Mouse (Mus musculus) olfactory bulb, adult 2 months (tissue): Measurements from ENCODE around the gene Gm3435.
"Not testable (repeated sequence)": the region's sequence is repeated elsewhere in the genome, so short reads cannot be mapped to it uniquely, and the experiment has no call there.

ENCODE experiments used
- CTCF ChIP-seq: fragments of 200-500 bp; IDR thresholded peaks from 2 replicates; pipeline ENCODE4 v1.5.1; 2012; ENCODE audit warnings: low read depth, mild to moderate bottlenecking, low read length, moderate library complexity; ENCODE audit not compliant: insufficient read depth
- POLR2A ChIP-seq: fragments of 200-500 bp; IDR thresholded peaks from 2 replicates; pipeline ENCODE4 v1.6.1; 2012; ENCODE audit warnings: mild to moderate bottlenecking, low read depth, low read length, moderate library complexity; ENCODE audit not compliant: insufficient read depth

- not testable (repeated sequence) for TF ChIP-seq POLR2A, CTCF
Observed at GRCm38 (mm10) chr17:15041175-15041729, 31.3 kb downstream of the Gm3435 start, which contains the start of the genes Ermard, Tcte3 and Gm3448.
